Mouse (Mus musculus): ENCODE data around the gene Hmg20a. TPM values are rescaled to one million over a fixed set of nuclear protein-coding genes. Genes with fewer than 3 reads are reported as not detected.

Hmg20a gene
- total and polyA plus RNA-seq, 3 experiments, result 8.5 to 14.5 (median 13.6) TPM

- no peaks in the 10 kb centered on the region for H3K9me3 ChIP-seq (replicated peaks; ENCODE audit: low read length)
- H3K4me3 ChIP-seq (replicated peaks in 1 of 3; ENCODE audit: low read depth in 2 of 3, low read length in 2 of 3, poor library complexity in 1 of 3), result no peak overlapping the region
- DNase-seq (ENCODE audit: extremely low read depth), result no peak
- in situ Hi-C loops (cut with MboI; ENCODE audit: low pct_ligation_motif_present, low pct_unique_long_range_greater_than_20kb, low sequenced_read_pairs) (no loop called here), dilution Hi-C loops (cut with MboI; ENCODE audit: extremely low pct_ligation_motif_present, extremely low pct_unique_long_range_greater_than_20kb, low sequenced_read_pairs) (no loop called here)
- H3K27me3 ChIP-seq (replicated peaks), result no peaks in the 10 kb centered on the region
- H3K79me2 ChIP-seq (replicated peaks; ENCODE audit: control insufficient read depth, extremely low read depth, insufficient read depth, poor library complexity, severe bottlenecking), result no peaks in the 10 kb centered on the region
- H3K4me1 ChIP-seq (ENCODE audit: control insufficient read depth in 1 of 2, insufficient read depth in 2 of 2), result peaks cover 0 to 6% of the 10 kb centered on the region in 2 experiments; a peak in 2 of 4 replicates
- TF ChIP-seq CTCF (conservative IDR thresholded peaks at IDR 0.05 in 1 of 2, IDR thresholded peaks at IDR 0.05 in 1 of 2; ENCODE audit: low read depth in 2 of 2, low read length in 2 of 2) (no peak), MAZ (IDR thresholded peaks at IDR 0.05; ENCODE audit: low read depth, low read length) (no peak)
- no peak overlapping the region for H3K4me2 ChIP-seq (ENCODE audit: insufficient read depth, low read depth, poor library complexity, severe bottlenecking)
- H3K9ac ChIP-seq (ENCODE audit: insufficient read depth, low read depth), result no peak overlapping the region
- no peak overlapping the region for H3K27ac ChIP-seq (ENCODE audit: insufficient read depth, low read depth)
- H3K36me3 ChIP-seq (replicated peaks in 1 of 2; ENCODE audit: control insufficient read depth in 1 of 2, insufficient read depth in 1 of 2, low read length in 1 of 2), result no peaks in the 10 kb centered on the region
Observed at GRCm38 (mm10) chr9:56516692-56517263, 98.4 kb downstream of the Hmg20a start.

GRCm38 (mm10) chr9:56522281-56522680, 103.9 kb downstream of the Hmg20a start:
- dilution Hi-C loops (cut with MboI; ENCODE audit: extremely low pct_ligation_motif_present, extremely low pct_unique_long_range_greater_than_20kb, low sequenced_read_pairs), result no loop called here
- in situ Hi-C loops (cut with MboI; ENCODE audit: low pct_ligation_motif_present, low pct_unique_long_range_greater_than_20kb, low sequenced_read_pairs), result no loop called here
- Histone ChIP-seq H3K4me3 (replicated peaks in 1 of 3; ENCODE audit: low read depth in 2 of 3, low read length in 2 of 3, poor library complexity in 1 of 3) (no peak overlapping the region), H3K9ac (ENCODE audit: insufficient read depth, low read depth) (no peak overlapping the region), H3K79me2 (replicated peaks; ENCODE audit: control insufficient read depth, extremely low read depth, insufficient read depth, poor library complexity, severe bottlenecking) (no peaks in the 10 kb centered on the region), H3K27me3 (replicated peaks) (no peaks in the 10 kb centered on the region), H3K27ac (ENCODE audit: insufficient read depth, low read depth) (no peak overlapping the region), H3K36me3 (replicated peaks in 1 of 2; ENCODE audit: control insufficient read depth in 1 of 2, insufficient read depth in 1 of 2, low read length in 1 of 2) (no peaks in the 10 kb centered on the region), H3K9me3 (replicated peaks; ENCODE audit: low read length) (no peaks in the 10 kb centered on the region), H3K4me2 (ENCODE audit: insufficient read depth, low read depth, poor library complexity, severe bottlenecking) (no peak overlapping the region), H3K4me1 (ENCODE audit: control insufficient read depth in 1 of 2, insufficient read depth in 2 of 2) (no peaks in the 10 kb centered on the region)
- TF ChIP-seq NELFE (IDR thresholded peaks at IDR 0.05; ENCODE audit: low read depth, low read length), result no peak
- no peak for DNase-seq (ENCODE audit: extremely low read depth)

GRCm38 (mm10) chr9:56527951-56528350, 109.5 kb downstream of the Hmg20a start:
- Histone ChIP-seq H3K9ac (ENCODE audit: insufficient read depth, low read depth) (no peak overlapping the region), H3K4me3 (replicated peaks in 1 of 3; ENCODE audit: low read depth in 2 of 3, low read length in 2 of 3, poor library complexity in 1 of 3) (no peak overlapping the region), H3K27ac (ENCODE audit: insufficient read depth, low read depth) (no peak overlapping the region), H3K4me2 (ENCODE audit: insufficient read depth, low read depth, poor library complexity, severe bottlenecking) (no peak overlapping the region), H3K27me3 (replicated peaks) (no peaks in the 10 kb centered on the region), H3K79me2 (replicated peaks; ENCODE audit: control insufficient read depth, extremely low read depth, insufficient read depth, poor library complexity, severe bottlenecking) (no peaks in the 10 kb centered on the region), H3K9me3 (replicated peaks; ENCODE audit: low read length) (no peaks in the 10 kb centered on the region), H3K36me3 (replicated peaks in 1 of 2; ENCODE audit: control insufficient read depth in 1 of 2, insufficient read depth in 1 of 2, low read length in 1 of 2) (no peaks in the 10 kb centered on the region), H3K4me1 (ENCODE audit: control insufficient read depth in 1 of 2, insufficient read depth in 2 of 2) (0 out of 4 replicates have a peak, but pooled peaks cover 0 to 2% of the 10 kb centered on the region in 2 experiments)
- dilution Hi-C loops (cut with MboI; ENCODE audit: extremely low pct_ligation_motif_present, extremely low pct_unique_long_range_greater_than_20kb, low sequenced_read_pairs), result no loop called here
- TF ChIP-seq TCF12 (IDR thresholded peaks at IDR 0.05; ENCODE audit: low read depth, low read length), result no peak
- no peak for TF ChIP-seq ETS1 (conservative IDR thresholded peaks at IDR 0.05; ENCODE audit: low read depth, low read length)
- TF ChIP-seq MYC (IDR thresholded peaks at IDR 0.05; ENCODE audit: low read depth, low read length), result no peak
- no peak for DNase-seq (ENCODE audit: extremely low read depth)
- in situ Hi-C loops (cut with MboI; ENCODE audit: low pct_ligation_motif_present, low pct_unique_long_range_greater_than_20kb, low sequenced_read_pairs), result no loop called here

- Histone ChIP-seq H3K79me2 (replicated peaks; ENCODE audit: control insufficient read depth, extremely low read depth, insufficient read depth, poor library complexity, severe bottlenecking) (no peaks in the 10 kb centered on the region), H3K27me3 (replicated peaks) (no peaks in the 10 kb centered on the region), H3K27ac (ENCODE audit: insufficient read depth, low read depth) (no peak overlapping the region), H3K9me3 (replicated peaks; ENCODE audit: low read length) (no peaks in the 10 kb centered on the region), H3K36me3 (replicated peaks in 1 of 2; ENCODE audit: control insufficient read depth in 1 of 2, insufficient read depth in 1 of 2, low read length in 1 of 2) (no peaks in the 10 kb centered on the region), H3K4me3 (replicated peaks in 1 of 3; ENCODE audit: low read depth in 2 of 3, low read length in 2 of 3, poor library complexity in 1 of 3) (no peak overlapping the region), H3K4me1 (ENCODE audit: control insufficient read depth in 1 of 2, insufficient read depth in 2 of 2) (peaks cover 7% of the 10 kb centered on the region in 2 experiments; a peak in 2 of 4 replicates), H3K4me2 (ENCODE audit: insufficient read depth, low read depth, poor library complexity, severe bottlenecking) (no peak overlapping the region), H3K9ac (ENCODE audit: insufficient read depth, low read depth) (no peak overlapping the region)
- in situ Hi-C loops (cut with MboI; ENCODE audit: low pct_ligation_motif_present, low pct_unique_long_range_greater_than_20kb, low sequenced_read_pairs) (no loop called here), dilution Hi-C loops (cut with MboI; ENCODE audit: extremely low pct_ligation_motif_present, extremely low pct_unique_long_range_greater_than_20kb, low sequenced_read_pairs) (no loop called here)
- DNase-seq (ENCODE audit: extremely low read depth), result no peak
- TF ChIP-seq ZC3H11A (IDR thresholded peaks at IDR 0.05; ENCODE audit: low read depth, low read length) (no peak), CHD1 (IDR thresholded peaks at IDR 0.05; ENCODE audit: low read depth, low read length) (no peak), JUND (conservative IDR thresholded peaks at IDR 0.05; ENCODE audit: low read depth, low read length) (no peak), NELFE (IDR thresholded peaks at IDR 0.05; ENCODE audit: low read depth, low read length) (no peak), ETS1 (conservative IDR thresholded peaks at IDR 0.05; ENCODE audit: low read depth, low read length) (no peak), MEF2A (IDR thresholded peaks at IDR 0.05; ENCODE audit: borderline replicate concordance, low read depth, low read length) (no peak), TCF12 (IDR thresholded peaks at IDR 0.05; ENCODE audit: low read depth, low read length) (no peak), GABPA (IDR thresholded peaks at IDR 0.05; ENCODE audit: insufficient replicate concordance, low read depth, low read length) (no peak), HCFC1 (IDR thresholded peaks at IDR 0.05; ENCODE audit: low read depth, low read length) (no peak), CHD2 (IDR thresholded peaks at IDR 0.05; ENCODE audit: low read length) (no peak), PAX5 (IDR thresholded peaks at IDR 0.05; ENCODE audit: low read length) (no peak)
Observed at GRCm38 (mm10) chr9:56531991-56532390, 113.6 kb downstream of the Hmg20a start.

Data from CH12.LX (cell line).